Mouse (Mus musculus): ENCODE data around the gene Tfrc.
A peak's percentile ranks its signal among the peaks of the same experiment; 100 is the strongest.
"Not testable (repeated sequence)": the region's sequence is repeated elsewhere in the genome, so short reads cannot be mapped to it uniquely, and the experiment has no call there.

The Tfrc gene

GRCm38 (mm10) chr16:32613269-32613834, 4.6 kb downstream of the Tfrc start:
- DNase-seq = no peak

DNA sequence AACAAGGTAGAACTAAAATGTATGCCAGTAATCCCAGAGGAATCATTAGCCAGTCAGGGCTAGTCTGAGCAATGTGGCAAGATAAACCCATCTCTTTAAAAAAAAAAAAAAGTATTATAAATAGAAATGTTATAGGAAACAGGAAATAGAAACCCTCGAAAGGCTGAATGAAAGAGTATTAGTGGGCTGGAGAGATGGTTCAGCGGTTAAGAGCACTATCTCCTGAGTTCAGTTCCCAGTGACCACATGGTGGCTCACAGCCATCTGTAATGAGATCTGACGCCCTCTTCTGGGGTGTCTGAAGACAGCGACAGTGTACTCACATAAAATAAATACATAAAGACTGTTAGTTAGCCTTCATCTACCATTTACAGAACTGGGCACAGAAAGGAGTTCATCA, 5.3 kb downstream of the Tfrc start:
- no peak for DNase-seq

DNA sequence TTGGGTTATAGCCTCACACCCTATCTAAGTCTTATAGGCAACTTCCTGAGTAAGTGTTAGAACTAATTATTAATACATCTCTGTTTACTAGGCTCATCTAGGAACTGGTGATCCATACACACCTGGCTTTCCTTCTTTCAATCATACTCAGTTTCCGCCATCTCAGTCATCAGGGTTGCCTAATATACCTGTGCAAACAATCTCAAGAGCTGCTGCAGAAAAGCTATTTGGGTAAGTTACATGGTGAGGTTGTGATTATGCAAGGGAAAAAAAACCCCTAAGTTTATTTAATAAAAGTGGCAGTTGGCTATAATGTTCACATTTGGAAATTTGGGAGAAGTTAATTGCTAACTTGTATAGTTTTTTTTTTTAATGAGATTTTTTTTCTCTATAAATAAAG, 10.2 kb downstream of the Tfrc start:
- no peak for DNase-seq

GRCm38 (mm10) chr16:32628140-32628539, 19.4 kb downstream of the Tfrc start:
- DNase-seq = no peak

- no peak for DNase-seq
These were observed 23.7 kb downstream of the Tfrc start for GRCm38 (mm10) chr16:32632328-32632824.

- DNase-seq = no peak
These were observed 24.8 kb downstream of the Tfrc start for GRCm38 (mm10) chr16:32633486-32634012.

- DNase-seq = no peak
These were observed 25.5 kb downstream of the Tfrc start for GRCm38 (mm10) chr16:32634183-32634582.

GRCm38 (mm10) chr16:32635314-32635713, 26.6 kb downstream of the Tfrc start:
- DNase-seq = peak in 1 of 2 experiments; percentile 46

- no peak for DNase-seq
These were observed 27.6 kb downstream of the Tfrc start for GRCm38 (mm10) chr16:32636331-32636730.

- DNase-seq = no peak
These were observed 28.3 kb downstream of the Tfrc start for GRCm38 (mm10) chr16:32636871-32637521.

DNA sequence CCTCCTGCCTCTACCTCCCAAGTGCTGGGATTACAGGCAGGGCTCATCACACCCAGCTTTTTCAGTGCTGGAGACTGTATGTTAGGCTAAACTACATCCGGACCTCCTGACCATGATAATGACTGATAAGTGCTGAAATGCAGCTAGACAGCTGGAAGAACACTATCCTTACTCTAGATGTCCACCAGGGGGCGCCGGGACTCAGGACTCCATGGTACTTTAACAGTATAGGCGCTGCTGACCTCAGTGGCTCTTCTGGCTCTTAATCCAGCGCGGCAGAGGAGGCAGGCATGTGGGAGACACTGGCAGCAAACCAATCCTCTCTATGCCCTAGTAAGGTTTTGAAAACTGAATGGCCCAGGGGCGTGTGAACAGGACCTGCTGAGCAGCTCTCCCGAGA, 29.8 kb downstream of the Tfrc start:
- DNase-seq = peak; percentile 90 to 94

DNA sequence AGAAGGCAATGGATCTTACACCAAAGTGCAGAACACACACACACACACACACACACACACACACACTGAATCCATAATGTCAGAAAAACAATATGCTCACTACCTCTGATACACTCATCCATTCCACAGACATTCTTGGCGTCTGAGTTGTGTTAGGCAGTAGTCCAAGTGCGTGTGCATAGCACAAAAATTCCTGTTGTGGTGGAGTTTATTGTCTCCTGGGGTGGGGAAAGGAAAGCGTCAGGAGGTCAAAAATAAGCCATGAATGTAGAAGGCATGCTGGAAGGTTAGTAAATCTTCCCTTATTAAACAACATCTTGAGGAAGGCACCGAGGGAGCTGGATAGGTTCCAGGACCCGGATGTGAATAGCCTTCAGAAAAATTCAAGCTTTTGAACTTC, 31.4 kb downstream of the Tfrc start:
- DNase-seq = peak in 1 of 2 experiments; percentile 28

GRCm38 (mm10) chr16:32640683-32641082, 32.0 kb downstream of the Tfrc start:
- DNase-seq = not testable (repeated sequence)

DNA sequence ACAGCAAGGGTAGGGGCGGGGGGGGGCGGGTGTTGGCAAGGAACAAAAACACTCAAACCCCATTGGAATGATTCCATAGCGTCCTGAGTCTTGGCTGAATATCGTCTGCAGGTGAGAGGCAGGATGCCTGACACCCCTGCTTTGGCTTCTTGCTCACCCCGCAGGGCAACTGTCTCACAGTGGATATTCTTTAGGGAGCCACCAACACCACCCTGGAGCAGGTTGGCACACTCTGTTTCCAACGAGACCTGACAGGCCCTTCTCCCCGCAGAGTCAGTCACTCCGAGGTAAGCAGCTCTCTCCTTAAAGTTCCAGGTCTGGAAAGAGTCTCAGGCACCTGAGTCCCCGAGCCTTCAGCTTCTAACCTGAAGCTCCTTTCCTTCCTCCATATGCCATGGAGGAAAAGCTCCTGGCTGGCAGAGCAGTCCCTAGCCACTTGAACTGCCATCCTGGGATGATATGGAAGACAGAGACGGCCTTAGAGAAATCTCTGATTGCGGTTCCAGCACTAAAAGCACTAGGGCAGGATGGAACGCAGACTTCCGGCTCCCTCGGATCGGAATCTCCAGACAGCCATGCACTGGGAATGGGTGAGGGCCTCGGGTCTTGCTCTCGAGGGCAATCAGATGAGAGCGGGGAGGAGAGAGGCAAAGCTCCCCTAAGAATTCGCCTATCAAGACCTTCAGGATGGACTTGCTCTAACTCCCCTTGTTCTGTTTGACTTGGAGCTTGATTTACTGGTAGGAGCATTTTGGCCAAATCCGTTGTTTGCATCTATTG, 32.9 kb downstream of the Tfrc start:
- DNase-seq = no peak

- DNase-seq = no peak
These were observed 33.6 kb downstream of the Tfrc start for GRCm38 (mm10) chr16:32642280-32642679.

- DNase-seq = peak; percentile 92 to 93
These were observed 34.9 kb downstream of the Tfrc start, which contains the start of gene Tnk2 for GRCm38 (mm10) chr16:32643661-32644061. Gene Tnk2, plus strand, starts transcription at chr16:32643874.

DNA sequence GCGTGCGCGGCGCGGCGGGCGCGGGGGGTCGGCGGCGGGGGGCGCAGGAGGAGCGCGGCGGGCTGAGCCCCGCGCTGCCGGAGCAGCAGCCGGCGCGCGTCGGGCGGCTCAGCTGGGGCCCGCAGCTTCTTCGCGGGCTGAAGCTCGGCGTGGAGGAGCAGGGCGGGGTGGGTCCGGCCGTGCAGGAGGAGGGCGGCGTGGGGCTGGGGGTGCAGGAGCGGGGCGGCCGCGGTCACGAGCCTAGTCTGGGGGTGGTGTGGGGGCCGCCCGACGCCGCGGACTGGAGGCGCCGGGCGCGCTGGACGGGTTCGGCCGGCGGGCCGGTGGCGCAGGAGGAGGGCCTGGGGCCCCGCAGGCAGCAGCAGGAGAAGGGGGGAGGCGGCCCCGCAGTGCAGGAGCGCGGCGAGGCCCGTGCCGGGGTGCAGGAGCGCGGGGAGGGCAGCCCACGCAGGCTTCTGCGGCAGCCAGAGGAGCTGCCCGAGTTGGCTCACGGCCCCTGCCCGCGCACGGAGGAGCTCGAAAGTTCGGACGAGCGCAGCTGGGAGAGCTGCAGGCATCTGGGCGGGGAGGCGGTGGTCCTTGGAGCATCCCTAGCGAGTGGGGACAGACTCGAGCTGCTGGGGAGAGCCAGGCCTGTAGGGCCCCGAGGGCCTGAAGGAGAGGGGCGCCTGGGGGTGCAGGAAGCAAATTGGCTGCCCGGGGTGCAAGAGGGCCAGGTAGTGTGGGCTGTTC, 35.5 kb downstream of the Tfrc start:
- DNase-seq = peak; percentile 62 to 66

- DNase-seq = peak; percentile 57 to 59
These were observed 36.1 kb downstream of the Tfrc start for GRCm38 (mm10) chr16:32644801-32645170.

- peak; percentile 96 to 97 for DNase-seq
These were observed 36.7 kb downstream of the Tfrc start for GRCm38 (mm10) chr16:32645361-32645914.

- DNase-seq = peak in 1 of 2 experiments; percentile 23
These were observed 37.3 kb downstream of the Tfrc start for GRCm38 (mm10) chr16:32646014-32646413.

- DNase-seq = no peak
These were observed 39.0 kb downstream of the Tfrc start for GRCm38 (mm10) chr16:32647712-32648111.

DNA sequence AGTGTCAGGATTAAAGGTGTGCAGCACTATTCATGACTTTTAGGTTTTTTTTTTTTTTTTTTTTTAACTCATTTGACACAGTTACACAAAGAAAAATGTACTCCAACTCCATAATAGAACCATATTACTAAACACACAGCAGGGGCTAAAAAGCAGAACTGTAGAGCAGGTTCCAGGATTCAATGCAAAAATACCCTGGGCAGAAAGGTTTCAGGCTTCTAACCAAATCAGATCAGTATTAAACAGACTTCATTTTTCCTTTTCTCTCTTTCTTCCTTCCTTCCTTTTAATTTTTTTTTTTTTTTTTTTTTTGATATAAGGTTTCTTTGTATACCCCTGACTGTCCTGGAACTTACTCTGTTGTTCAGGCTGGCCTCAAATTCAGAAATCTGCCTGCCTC, 41.7 kb downstream of the Tfrc start:
- no peak for DNase-seq

All from cerebellum, postnatal 14 days (tissue).